Mouse (Mus musculus) liver, adult 2 months (tissue): ENCODE results near the gene Marcks. TPM values are rescaled to one million over a fixed set of nuclear protein-coding genes. Genes with fewer than 3 reads are reported as not detected.

Experiments
- DNase-seq: peaks from one replicate; pipeline ENCODE4 v3.0.0-alpha.2; 2011; ENCODE audit warnings: low read depth, low spot score; ENCODE audit errors: extremely low read depth
- H3K27ac ChIP-seq: fragments of 200-500 bp; replicated peaks from 2 replicates; pipeline ENCODE4 v1.5.1; 2012; ENCODE audit warnings: low read depth, mild to moderate bottlenecking, control low read depth, inconsistent platforms, low read length; ENCODE audit not compliant: insufficient read depth
- H3K27me3 ChIP-seq: fragments of 200-500 bp; 2 replicates; pipeline ENCODE4 v1.6.1; 2012; ENCODE audit warnings: mild to moderate bottlenecking, moderate library complexity, low read length, inconsistent platforms; ENCODE audit not compliant: control insufficient read depth, insufficient read depth
- H3K36me3 ChIP-seq: fragments of 200-500 bp; 2 replicates; pipeline ENCODE4 v1.6.1; 2012; ENCODE audit warnings: low read length, inconsistent platforms; ENCODE audit not compliant: control insufficient read depth, insufficient read depth
- H3K4me1 ChIP-seq: fragments of 200-500 bp; 2 replicates; pipeline ENCODE4 v1.6.1; 2011; ENCODE audit warnings: low read length; ENCODE audit not compliant: control insufficient read depth, insufficient read depth
- H3K4me3 ChIP-seq: fragments of 200-500 bp; 2 replicates; pipeline ENCODE4 v1.5.1; 2011; ENCODE audit warnings: low read depth, mild to moderate bottlenecking, control low read depth, low read length, moderate library complexity; ENCODE audit not compliant: insufficient read depth
- H3K79me2 ChIP-seq: fragments of 200-500 bp; 2 replicates; pipeline ENCODE4 v1.6.1; 2012; ENCODE audit warnings: inconsistent platforms, mild to moderate bottlenecking, low read length, moderate library complexity; ENCODE audit not compliant: control insufficient read depth, insufficient read depth
- H3K9ac ChIP-seq: fragments of 200-500 bp; 2 replicates; pipeline ENCODE4 v1.6.1; 2012; ENCODE audit warnings: low read depth, mild to moderate bottlenecking, control low read depth, inconsistent platforms, low read length
- CTCF ChIP-seq: fragments of 200-500 bp; IDR thresholded peaks from 2 replicates; pipeline ENCODE4 v1.5.1; 2011; ENCODE audit warnings: low read depth, low read length, control low read depth
- POLR2A ChIP-seq: fragments of 200-500 bp; IDR thresholded peaks from 2 replicates; pipeline ENCODE4 v1.6.1; 2011; ENCODE audit warnings: low read length, control low read depth; ENCODE audit not compliant: insufficient read depth; ENCODE audit errors: extremely low read depth
- WGBS: fragments of 180-500 bp; shearing (Covaris S2); methylation state at CpG from one replicate; pipeline ENCODE4 v1.1.7; 2018; 5-methylcytosine and 5-hydroxymethylcytosine counted together
- polyA plus RNA-seq: library from polyadenylated mRNA; depleted of rRNA; stranded (reverse); fragments of >200 nt; gene quantifications from 2 replicates; pipeline ENCODE4 v1.2.3, GENCODE M21; 2012; rRNA removed
- total RNA-seq: library from RNA; depleted of rRNA; stranded (reverse); fragments of >200 nt; gene quantifications from 2 replicates; pipeline ENCODE4 v1.2.3, GENCODE M21; 2014; rRNA removed

Marcks gene
- total RNA-seq, result 8.9 and 10.2 TPM in 2 replicates
- polyA plus RNA-seq, result 3.4 and 4.6 TPM in 2 replicates

GRCm38 (mm10) chr10:37138778-37139442, at the start of gene Marcks:
Gene Marcks (minus strand): TSS chr10:37138920.
- under 1% methylated on average over 39 of the region's 39 CpGs for WGBS
- DNase-seq, result peak; percentile 26
- 0 out of 2 replicates have a peak, but pooled peaks cover 2% of the 10 kb centered on the region for H3K36me3 ChIP-seq
- peak within 1 kb of the TSS; percentile 77 for H3K4me3 ChIP-seq
- TF ChIP-seq POLR2A, result 0 out of 2 replicates have a peak, but pooled peaks have one; percentile 28
- no peak for TF ChIP-seq CTCF
- peaks cover 3% of the 10 kb centered on the region; the same call in 1 of the 2 replicates for H3K27me3 ChIP-seq
- H3K4me1 ChIP-seq, result peaks cover 4% of the 10 kb centered on the region
- H3K27ac ChIP-seq, result peak within 1 kb of the TSS; percentile 73
- no peaks in the 10 kb centered on the region for H3K79me2 ChIP-seq
- peak within 1 kb of the TSS; percentile 78 for H3K9ac ChIP-seq

GRCm38 (mm10) chr10:37177071-37177470, 38.4 kb upstream of the Marcks start:
- Histone ChIP-seq H3K27ac (no peak overlapping the region), H3K79me2 (no peaks in the 10 kb centered on the region), H3K4me3 (no peak overlapping the region), H3K27me3 (peaks cover 3% of the 10 kb centered on the region; the same call in 1 of the 2 replicates), H3K36me3 (no peaks in the 10 kb centered on the region), H3K4me1 (no peaks in the 10 kb centered on the region), H3K9ac (no peak overlapping the region)
- TF ChIP-seq CTCF (no peak), POLR2A (no peak)
- WGBS, result 94% methylated on average over 3 of the region's 3 CpGs
- DNase-seq, result no peak

- H3K27me3 ChIP-seq, result peaks cover 3% of the 10 kb centered on the region; the same call in 1 of the 2 replicates
- TF ChIP-seq CTCF, result no peak
- no peak for TF ChIP-seq POLR2A
- H3K27ac ChIP-seq, result no peak overlapping the region
- H3K79me2 ChIP-seq, result no peaks in the 10 kb centered on the region
- 84% methylated on average over 8 of the region's 8 CpGs for WGBS
- H3K9ac ChIP-seq, result no peak overlapping the region
- no peak for DNase-seq
- no peaks in the 10 kb centered on the region for H3K36me3 ChIP-seq
- no peaks in the 10 kb centered on the region for H3K4me1 ChIP-seq
- no peak overlapping the region for H3K4me3 ChIP-seq
These were observed 33.8 kb upstream of the Marcks start for GRCm38 (mm10) chr10:37172416-37172950.

GRCm38 (mm10) chr10:37171711-37172415, 33.1 kb upstream of the Marcks start:
- Histone ChIP-seq H3K36me3 (no peaks in the 10 kb centered on the region), H3K79me2 (no peaks in the 10 kb centered on the region), H3K4me1 (no peaks in the 10 kb centered on the region), H3K4me3 (no peak overlapping the region), H3K9ac (no peak overlapping the region), H3K27ac (no peak overlapping the region), H3K27me3 (peaks cover 3% of the 10 kb centered on the region; the same call in 1 of the 2 replicates)
- TF ChIP-seq POLR2A (no peak), CTCF (no peak)
- 94% methylated on average over 3 of the region's 3 CpGs for WGBS
- DNase-seq, result no peak

GRCm38 (mm10) chr10:37170878-37171277, 32.2 kb upstream of the Marcks start:
- Histone ChIP-seq H3K36me3 (no peaks in the 10 kb centered on the region), H3K9ac (no peak overlapping the region), H3K4me1 (no peaks in the 10 kb centered on the region), H3K27me3 (peaks cover 3% of the 10 kb centered on the region; the same call in 1 of the 2 replicates), H3K4me3 (no peak overlapping the region), H3K27ac (no peak overlapping the region), H3K79me2 (no peaks in the 10 kb centered on the region)
- TF ChIP-seq CTCF (no peak), POLR2A (no peak)
- DNase-seq, result no peak
- WGBS, result 93% methylated on average over 4 of the region's 4 CpGs
